Mouse (Mus musculus) E14TG2a.4 (cell line): ENCODE measurements around the gene Stx1b.
A peak's percentile ranks its signal among the peaks of the same experiment; 100 is the strongest.

Experiments used
- H3K27me3 ChIP-seq: 2 replicates; pipeline ENCODE4 v1.6.1; 2014; ENCODE audit warnings: low read length, control low read depth; ENCODE audit not compliant: insufficient read depth
- H3K36me3 ChIP-seq: 2 replicates; pipeline ENCODE4 v1.6.1; 2014; ENCODE audit warnings: low read length, control low read depth; ENCODE audit not compliant: insufficient read depth
- H3K4me1 ChIP-seq: replicated peaks from 2 replicates; pipeline ENCODE4 v1.6.1; 2014; ENCODE audit warnings: low read depth, low read length, control low read depth
- H3K4me3 ChIP-seq: replicated peaks from 2 replicates; pipeline ENCODE4 v1.5.1; 2014; ENCODE audit warnings: mild to moderate bottlenecking, low read length
- H3K9me3 ChIP-seq: 2 replicates; pipeline ENCODE4 v1.6.1; 2014; ENCODE audit warnings: low read length, control low read depth
- CTCF ChIP-seq: conservative IDR thresholded peaks from 2 replicates; pipeline ENCODE4 v1.5.1; 2014; ENCODE audit warnings: low read length
- NANOG ChIP-seq: IDR thresholded peaks from 2 replicates; pipeline ENCODE4 v1.6.1; 2014; ENCODE audit warnings: borderline replicate concordance, low read length, mixed read lengths
- POU5F1 ChIP-seq: IDR thresholded peaks from 2 replicates; pipeline ENCODE4 v1.6.1; 2014; ENCODE audit warnings: low read length, borderline replicate concordance

The Stx1b gene

GRCm38 (mm10) chr7:127763642-127764041 lies 60.7 kb downstream of the Stx1b start:
- peaks cover 61% of the 10 kb centered on the region for H3K4me1 ChIP-seq
- H3K9me3 ChIP-seq: no peaks in the 10 kb centered on the region
- H3K36me3 ChIP-seq: peaks cover 94% of the 10 kb centered on the region
- H3K4me3 ChIP-seq: no peak overlapping the region
- no peaks in the 10 kb centered on the region for H3K27me3 ChIP-seq
- TF ChIP-seq NANOG (no peak), CTCF (no peak), POU5F1 (no peak)

GRCm38 (mm10) chr7:127761026-127761425 lies 63.3 kb downstream of the Stx1b start:
- Histone ChIP-seq H3K27me3 (no peaks in the 10 kb centered on the region), H3K36me3 (peaks cover 98% of the 10 kb centered on the region), H3K9me3 (no peaks in the 10 kb centered on the region), H3K4me3 (no peak overlapping the region), H3K4me1 (peaks cover 62% of the 10 kb centered on the region)
- no peak for TF ChIP-seq POU5F1
- peak; percentile 97 for TF ChIP-seq CTCF
- TF ChIP-seq NANOG: no peak

- Histone ChIP-seq H3K36me3 (peaks cover 98% of the 10 kb centered on the region), H3K4me3 (no peak overlapping the region), H3K9me3 (no peaks in the 10 kb centered on the region), H3K4me1 (peaks cover 62% of the 10 kb centered on the region), H3K27me3 (no peaks in the 10 kb centered on the region)
- TF ChIP-seq POU5F1 (no peak), NANOG (no peak), CTCF (no peak)
Observed at GRCm38 (mm10) chr7:127760478-127760877, 63.9 kb downstream of the Stx1b start.

- Histone ChIP-seq H3K27me3 (no peaks in the 10 kb centered on the region), H3K9me3 (no peaks in the 10 kb centered on the region), H3K36me3 (peaks cover 98% of the 10 kb centered on the region), H3K4me1 (peaks cover 65% of the 10 kb centered on the region), H3K4me3 (no peak overlapping the region)
- no peak for TF ChIP-seq POU5F1
- no peak for TF ChIP-seq CTCF
- TF ChIP-seq NANOG: no peak
Observed at GRCm38 (mm10) chr7:127759716-127760115, 64.6 kb downstream of the Stx1b start.
